Mouse (Mus musculus): Measurements from ENCODE around the gene Rhod.

DNA sequence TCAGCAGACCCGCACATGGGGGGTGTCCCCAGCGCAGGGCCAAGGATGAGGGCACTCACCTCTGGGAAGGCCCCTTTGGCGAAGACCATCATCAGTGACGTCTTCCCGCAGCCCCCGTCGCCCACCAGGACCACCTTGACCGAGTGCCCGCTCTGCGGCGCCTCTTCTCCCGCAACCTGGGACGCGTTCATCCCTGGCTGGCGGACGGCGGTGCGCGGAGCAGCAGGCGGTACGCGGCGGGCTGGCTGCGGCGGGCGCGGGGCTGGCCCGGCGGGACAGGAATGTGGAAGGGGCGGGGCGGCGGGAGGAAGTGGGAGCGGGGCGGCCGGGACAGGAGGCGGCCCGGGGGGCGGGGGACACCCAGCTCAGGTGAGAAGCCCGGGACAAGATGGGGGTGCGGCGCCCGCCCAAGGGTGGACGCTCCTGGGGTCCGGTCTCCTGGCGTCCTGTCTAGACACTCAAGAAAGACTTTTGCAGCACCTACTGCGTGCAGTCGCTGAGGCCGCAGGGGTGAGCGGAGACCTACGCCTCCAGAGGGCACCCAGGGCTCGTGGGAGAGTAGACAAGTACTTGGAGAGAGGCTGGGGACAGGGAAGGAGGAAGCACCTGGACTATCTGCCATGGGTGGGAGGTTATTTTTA is at the start of gene Rhod:
- no peak; the same call in 1 of the 2 replicates for TF ChIP-seq CTCF (IDR thresholded peaks at IDR 0.05)
- no peak for TF ChIP-seq EP300 (IDR thresholded peaks at IDR 0.05; ENCODE audit: insufficient read depth, low read depth, low read length)
